Mouse (Mus musculus): ENCODE data around the gene Cacna1a. TPM values are rescaled to one million over a fixed set of nuclear protein-coding genes. Genes with fewer than 3 reads are reported as not detected.
A peak's percentile ranks its signal among the peaks of the same experiment; 100 is the strongest.

Gene Cacna1a
- total RNA-seq, 2 experiments from 2014 or later = 3.9 to 9.6 TPM

DNA sequence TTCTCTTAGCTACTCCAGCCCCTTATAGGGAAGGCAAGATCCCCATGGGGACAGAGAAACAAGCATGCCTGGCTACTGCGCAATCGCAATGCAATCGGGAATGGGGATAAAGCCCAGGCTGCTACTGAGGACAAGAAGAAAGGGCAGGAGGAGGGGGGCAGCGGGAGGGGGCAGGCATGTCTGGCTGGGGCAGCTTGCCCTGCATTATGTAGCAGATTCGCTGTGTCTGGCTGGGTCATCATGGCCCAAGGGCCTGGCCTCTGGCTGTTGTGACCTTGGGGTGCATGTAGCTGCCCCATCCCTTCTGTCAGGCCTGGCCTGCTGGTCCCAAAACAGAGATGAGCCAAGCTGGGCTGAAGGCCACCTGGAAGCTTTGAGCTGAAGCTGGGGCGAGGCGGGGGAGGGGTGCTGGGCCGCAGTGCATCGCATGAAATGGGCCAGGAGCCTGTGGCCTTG is 246.6 kb downstream of the Cacna1a start:
- peak in 1 of 2 experiments; percentile 51 for DNase-seq (ENCODE audit: low spot score in 2 of 2)

- no peak for DNase-seq (ENCODE audit: low spot score in 2 of 2)
Observed at GRCm38 (mm10) chr8:84635397-84636050, 247.3 kb downstream of the Cacna1a start.

DNA sequence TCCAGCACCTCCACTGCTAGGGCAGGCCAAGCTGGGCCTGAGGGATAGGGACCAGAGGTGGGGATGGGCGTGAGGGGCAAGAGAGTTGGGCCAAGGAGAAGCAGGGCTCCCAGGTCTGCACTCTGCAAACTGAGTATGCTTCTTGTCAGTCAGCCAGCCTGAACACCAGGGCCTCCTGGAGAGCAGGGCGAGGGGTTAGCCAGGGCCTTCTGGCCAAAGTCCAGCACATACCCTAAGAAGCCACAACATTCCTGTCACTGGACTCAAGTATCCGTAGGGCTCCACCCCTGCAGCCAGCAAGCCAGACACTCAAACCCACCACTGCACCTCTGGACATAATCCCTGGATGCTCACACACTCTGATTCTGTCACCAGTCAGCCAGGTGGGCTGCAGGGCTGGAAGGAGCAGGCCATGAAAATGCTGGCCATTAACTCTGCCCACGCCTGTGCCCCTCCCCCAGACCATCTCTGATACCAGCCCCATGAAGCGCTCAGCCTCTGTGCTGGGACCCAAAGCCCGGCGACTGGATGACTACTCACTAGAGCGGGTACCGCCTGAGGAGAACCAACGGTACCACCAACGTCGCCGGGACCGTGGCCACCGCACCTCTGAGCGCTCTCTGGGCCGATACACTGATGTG is 247.9 kb downstream of the Cacna1a start:
- no peak for DNase-seq (ENCODE audit: low spot score in 2 of 2)

DNA sequence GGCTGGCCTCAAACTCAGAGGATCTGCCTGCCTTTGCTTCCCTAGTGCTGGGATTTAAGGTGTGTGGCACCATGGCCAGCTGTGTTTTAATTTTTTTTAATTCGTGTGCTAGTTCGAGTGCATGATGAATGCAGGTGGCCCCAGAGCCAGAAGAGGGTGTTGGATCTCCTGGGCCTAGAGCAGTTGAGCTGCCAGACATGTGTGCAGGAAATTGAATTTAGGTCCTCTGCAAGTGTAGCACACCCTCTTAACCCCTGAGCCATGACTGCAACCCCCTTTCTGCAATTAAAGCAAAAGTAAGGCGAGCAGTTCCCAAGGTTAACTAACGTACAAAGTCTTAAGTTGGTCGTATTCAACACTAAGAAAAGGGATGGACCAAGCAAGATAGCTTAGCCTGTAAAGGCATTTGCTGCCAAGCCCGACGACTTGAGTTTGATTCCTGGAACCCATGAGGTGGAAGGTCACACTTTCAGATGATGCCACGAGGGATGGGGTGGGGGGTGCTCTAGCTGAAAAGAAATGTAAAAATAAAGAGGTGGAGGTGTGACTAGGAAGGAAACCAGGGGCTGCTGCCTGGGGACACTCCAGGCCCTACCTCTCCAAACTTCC is 249.8 kb downstream of the Cacna1a start:
- no peak for DNase-seq (ENCODE audit: low spot score in 2 of 2)

GRCm38 (mm10) chr8:84638555-84639161 is 250.4 kb downstream of the Cacna1a start:
- peak in 1 of 2 experiments; percentile 47 for DNase-seq (ENCODE audit: low spot score in 2 of 2)

DNA sequence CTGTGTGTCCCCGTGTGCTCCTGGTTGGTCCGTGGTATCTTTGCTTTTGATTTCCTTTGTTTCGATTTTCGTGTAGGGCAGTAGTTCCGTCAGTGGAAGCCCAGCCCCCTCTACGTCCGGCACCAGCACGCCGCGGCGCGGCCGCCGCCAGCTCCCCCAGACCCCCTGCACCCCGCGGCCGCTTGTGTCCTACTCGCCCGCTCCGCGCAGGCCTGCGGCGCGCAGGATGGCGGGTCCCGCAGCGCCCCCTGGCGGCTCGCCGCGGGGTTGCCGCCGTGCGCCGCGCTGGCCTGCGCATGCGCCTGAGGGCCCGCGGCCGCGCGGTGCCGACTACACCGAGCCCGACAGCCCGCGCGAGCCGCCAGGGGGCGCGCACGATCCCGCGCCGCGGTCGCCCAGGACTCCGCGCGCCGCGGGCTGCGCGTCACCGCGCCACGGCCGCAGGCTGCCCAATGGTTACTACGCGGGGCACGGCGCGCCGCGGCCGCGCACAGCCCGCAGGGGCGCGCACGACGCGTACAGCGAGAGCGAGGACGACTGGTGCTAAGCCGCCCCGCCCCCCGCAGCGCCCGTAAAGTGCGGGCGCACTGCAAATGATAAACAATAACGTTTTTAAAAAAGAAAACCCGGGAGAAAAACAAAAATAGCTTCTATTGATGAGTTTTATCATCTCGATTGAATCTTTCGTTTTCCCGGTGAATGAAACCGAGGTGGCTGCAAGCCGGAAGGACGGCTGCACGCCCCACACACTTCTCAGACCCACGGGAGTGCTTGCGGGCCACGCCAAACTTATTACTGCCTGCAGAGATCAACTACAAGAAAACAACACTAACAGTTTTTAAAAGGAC is 251.1 kb downstream of the Cacna1a start:
- DNase-seq (ENCODE audit: low spot score in 2 of 2) = peak; percentile 97 to 99

DNA sequence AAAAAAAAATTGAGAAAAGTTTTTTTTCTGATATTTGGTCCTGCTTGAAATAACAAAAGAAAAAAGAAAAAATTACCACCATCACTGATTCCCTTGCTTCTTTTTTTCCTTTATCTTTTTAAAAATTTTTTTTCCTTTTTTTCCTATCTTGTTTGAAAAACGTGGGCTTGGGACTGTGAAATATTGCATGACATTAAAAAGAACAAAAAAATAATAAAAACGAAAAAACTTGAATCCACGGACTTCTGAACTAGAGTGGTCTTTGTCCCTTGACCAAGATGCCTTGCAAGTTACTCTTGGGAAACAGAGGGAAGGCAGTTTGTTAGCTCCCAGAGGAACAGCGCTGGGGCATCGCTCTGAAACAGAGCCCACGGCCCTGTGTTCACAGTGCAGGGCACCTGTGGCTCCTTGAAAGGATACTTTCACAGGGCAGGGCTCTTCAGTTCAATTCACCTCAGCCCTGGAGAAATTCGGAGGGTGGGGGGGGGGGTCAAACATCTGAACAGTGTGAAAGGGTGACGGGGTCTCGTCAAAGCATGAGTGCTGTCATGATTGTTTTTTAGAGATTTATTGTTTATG is 251.9 kb downstream of the Cacna1a start:
- DNase-seq (ENCODE audit: low spot score in 2 of 2) = no peak

DNA sequence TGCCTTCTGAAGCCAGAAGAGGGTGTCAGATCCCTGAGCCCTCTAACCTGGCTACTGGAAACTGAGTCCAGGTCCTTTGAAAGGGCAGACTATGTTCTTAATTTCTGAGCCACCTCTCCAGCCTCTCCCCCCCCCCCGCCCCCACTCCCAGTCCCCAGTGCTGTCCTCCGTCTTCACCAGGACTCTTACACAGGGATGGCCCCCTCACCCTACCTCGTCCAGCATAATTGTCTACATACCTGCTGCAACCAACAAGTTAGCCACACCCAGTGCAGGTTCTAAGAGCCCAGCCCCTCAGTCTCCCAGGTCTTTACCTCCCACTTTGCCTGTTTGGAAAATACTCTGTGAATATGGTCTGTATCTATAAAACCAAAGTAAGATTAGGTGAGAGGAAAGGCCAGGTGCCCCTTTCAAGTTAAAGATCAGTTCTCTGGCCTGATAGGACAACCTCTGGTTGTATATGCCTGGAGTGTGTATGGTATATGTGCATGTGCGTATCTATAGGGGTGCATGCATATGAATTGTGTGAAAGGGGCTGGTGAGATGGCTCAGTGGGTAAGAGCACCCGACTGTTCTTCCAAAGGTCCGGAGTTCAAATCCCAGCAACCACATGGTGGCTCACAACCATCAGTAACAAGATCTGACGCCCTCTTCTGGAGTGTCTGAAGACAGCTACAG is 252.5 kb downstream of the Cacna1a start:
- DNase-seq (ENCODE audit: low spot score in 2 of 2) = no peak

DNA sequence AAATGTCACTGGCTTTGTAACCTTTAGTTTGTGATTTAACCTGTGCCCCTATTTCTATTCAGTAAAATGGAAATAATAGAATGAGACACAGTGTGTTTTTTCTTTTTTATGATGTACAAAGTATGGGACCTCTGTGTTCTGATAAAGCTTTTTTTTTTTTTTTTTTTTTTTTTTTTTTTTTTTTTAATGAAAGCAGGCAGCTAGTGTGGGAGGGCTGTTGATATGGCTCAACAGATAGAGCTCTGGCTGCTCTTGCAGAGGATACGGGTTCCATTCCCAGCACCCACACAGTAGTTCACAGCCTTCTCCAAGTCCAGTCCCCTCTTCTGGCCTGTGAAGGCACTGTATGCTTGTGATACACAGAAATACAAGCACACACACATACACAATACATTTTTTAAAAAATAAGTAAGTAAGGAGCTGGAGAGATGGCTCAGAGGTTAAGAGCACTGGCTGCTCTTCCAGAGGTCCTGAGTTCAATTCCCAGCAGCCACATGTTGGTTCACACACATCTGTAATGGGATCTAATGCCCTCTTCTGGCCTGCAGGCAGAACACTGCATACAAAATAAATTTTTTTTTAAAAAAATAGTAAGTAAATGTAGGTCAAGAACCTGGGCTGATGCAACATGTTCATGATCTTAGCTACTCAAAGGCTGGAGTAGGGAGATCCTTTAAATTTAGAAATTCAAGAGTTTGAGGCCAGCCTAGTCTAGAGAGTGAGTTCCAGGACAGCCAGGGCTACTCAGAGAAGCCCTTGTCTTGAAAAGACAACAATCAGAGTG is 253.5 kb downstream of the Cacna1a start:
- DNase-seq (ENCODE audit: low spot score in 2 of 2) = no peak

GRCm38 (mm10) chr8:84643019-84643418 is 254.8 kb downstream of the Cacna1a start:
- DNase-seq (ENCODE audit: low spot score in 2 of 2) = no peak

DNA sequence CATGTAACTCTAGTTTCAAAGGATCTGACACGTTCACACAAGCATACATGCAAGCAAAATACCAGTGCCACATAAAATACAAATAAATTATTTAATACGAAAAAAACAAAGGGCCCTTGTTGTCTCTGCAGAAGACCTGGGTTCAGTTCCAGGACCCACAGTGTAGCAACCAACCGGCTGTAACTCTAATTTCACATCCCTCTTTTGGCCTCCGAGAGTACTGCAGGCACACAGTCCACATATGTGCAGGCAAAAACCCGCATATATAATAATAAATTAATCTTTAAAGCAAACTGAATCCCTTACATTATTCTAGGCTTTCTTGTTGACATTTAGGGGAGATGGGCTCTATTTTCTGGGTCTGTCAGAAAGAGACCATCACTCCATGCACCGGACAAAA is 258.6 kb downstream of the Cacna1a start:
- DNase-seq (ENCODE audit: low spot score in 2 of 2) = no peak

- no peak for DNase-seq (ENCODE audit: low spot score in 2 of 2)
Observed at GRCm38 (mm10) chr8:84647461-84647901, 259.2 kb downstream of the Cacna1a start.

DNA sequence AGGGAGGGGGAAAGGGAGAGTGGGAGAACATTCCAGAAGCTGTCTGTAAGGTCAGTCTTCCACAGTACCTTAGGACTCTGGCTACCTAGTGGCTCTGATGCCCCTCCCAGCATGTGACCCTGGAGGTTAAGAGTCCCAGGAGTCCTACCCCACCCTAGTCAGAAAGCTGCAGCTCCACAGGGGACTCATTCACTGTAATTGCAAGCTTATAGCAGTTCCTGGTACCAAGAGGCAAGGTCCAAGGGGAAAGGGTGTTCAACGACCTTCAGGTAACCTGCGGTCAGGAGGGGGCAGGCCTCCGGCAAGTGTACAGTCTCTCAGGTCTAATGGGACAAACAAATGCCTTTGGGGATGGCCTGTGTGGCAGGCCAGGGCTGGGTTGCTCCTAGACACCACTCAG is 262.0 kb downstream of the Cacna1a start:
- DNase-seq (ENCODE audit: low spot score in 2 of 2) = no peak

DNA sequence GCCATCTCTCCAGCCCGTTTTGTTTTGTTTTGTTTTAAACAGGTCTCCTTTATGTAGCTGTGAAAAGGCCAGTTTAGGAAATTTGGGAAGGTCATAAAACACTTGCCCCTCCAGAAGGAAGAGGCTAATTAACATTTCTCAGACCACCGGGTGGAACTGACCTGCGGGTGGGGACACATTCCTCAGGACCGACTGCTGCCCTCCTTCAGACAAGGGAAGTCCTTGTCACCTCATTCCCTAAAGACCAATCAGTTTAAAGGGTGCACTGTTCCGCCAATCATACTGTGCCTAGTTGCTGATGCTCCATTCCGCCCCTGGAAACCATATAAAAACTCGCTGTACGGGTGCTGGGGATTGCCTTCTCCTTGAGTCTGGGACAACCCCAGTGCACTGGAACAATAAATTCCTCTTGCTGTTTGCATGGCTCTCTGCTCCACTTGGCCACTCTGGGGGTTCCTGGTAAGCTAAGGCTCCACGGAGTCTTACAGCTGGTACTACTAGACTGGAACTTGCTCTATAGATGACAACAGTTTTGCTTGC is 264.9 kb downstream of the Cacna1a start:
- DNase-seq (ENCODE audit: low spot score in 2 of 2) = no peak

- DNase-seq (ENCODE audit: low spot score in 2 of 2) = no peak
Observed at GRCm38 (mm10) chr8:84654597-84654996, 266.4 kb downstream of the Cacna1a start.

DNA sequence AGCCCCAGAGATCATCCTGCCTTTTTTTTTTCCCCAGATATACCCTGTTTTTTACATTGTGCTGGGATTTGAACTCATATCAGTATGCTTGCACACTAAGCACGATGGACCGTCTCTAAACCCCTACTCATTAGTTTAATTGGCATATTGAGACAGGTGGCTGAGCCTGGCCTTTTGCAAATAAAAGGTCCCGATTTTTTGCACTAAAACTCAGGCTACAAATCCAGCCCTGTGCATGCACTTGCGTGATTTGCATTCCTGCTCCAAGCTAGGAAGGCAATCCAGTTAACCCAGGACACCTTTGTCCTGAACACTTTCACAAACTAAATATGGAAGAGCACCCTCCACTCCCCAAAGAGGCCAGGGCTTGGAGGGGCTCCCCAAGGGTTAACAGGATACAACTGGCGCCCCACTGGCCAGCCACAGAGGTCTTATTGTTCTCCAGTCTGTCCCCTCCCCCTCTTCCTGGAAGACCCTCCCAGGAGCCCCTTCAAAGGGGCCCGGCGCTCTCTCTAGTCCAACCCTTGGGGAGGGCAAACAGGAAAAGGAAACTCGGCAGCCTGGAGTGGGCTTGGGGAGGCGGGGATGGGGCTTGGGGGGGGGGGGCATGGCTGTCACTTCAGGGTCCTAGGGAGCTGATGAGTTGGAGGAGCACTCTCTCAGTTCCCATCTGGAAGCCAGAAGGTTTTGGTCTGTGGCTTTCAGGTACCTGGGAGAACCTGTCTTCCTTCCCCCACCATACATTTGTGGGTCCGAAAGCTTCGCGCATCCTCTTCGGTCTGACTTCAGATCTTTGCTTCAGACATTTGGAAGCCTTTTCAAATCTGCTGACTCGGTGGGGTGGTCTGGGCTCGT is 267.3 kb downstream of the Cacna1a start:
- DNase-seq (ENCODE audit: low spot score in 2 of 2) = no peak

DNA sequence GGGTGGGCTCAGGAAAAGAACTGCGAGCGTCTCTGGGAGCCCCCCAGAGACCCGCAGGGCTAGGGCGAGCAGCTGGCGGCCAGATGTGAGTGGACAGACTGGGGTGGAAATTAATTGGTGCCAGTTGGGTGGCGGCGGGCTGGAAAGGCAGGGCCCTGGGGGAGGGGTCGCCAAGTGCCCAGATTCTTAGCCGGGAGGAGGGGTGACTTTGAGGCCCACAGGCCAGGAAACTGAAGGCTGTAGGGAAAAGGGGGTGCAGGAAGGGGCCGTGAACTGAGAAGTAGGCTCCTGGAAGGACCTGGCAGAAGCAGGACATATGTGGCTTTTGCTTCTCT is 267.9 kb downstream of the Cacna1a start:
- DNase-seq (ENCODE audit: low spot score in 2 of 2) = no peak

GRCm38 (mm10) chr8:84656641-84657126 is 268.4 kb downstream of the Cacna1a start:
- DNase-seq (ENCODE audit: low spot score in 2 of 2) = peak; percentile 43 to 48

Data from adrenal gland, adult 18-20 months (tissue).